Mouse (Mus musculus) embryonic facial prominence, embryonic 12.5 days (tissue): Measurements from ENCODE around the gene Srgap3. TPM values are rescaled to one million over a fixed set of nuclear protein-coding genes. Genes with fewer than 3 reads are reported as not detected.

Experiments used
- ATAC-seq: fragments of 200-750 bp; cut with Nextera tagmentation; 2 replicates; pipeline ENCODE4 v1.8.0; 2017; ENCODE audit not compliant: insufficient number of reproducible peaks, insufficient read depth, low FRiP score, low TSS enrichment
- H3K27ac ChIP-seq: fragments of 300-500 bp; sonication (generic); 2 replicates; pipeline ENCODE4 v1.5.1; 2016; ENCODE audit warnings: mild to moderate bottlenecking
- H3K27me3 ChIP-seq: fragments of 300-500 bp; sonication (generic); 2 replicates; pipeline ENCODE4 v1.6.1; 2016; ENCODE audit warnings: mild to moderate bottlenecking, moderate library complexity
- H3K36me3 ChIP-seq: fragments of 300-500 bp; sonication (generic); 2 replicates; pipeline ENCODE4 v1.6.1; 2016; ENCODE audit warnings: mild to moderate bottlenecking
- H3K4me1 ChIP-seq: fragments of 300-500 bp; sonication (generic); 2 replicates; pipeline ENCODE4 v1.6.1; 2016
- H3K4me2 ChIP-seq: fragments of 300-500 bp; sonication (generic); replicated peaks from 2 replicates; pipeline ENCODE4 v1.6.1; 2016; ENCODE audit warnings: mild to moderate bottlenecking, moderate library complexity
- H3K4me3 ChIP-seq: fragments of 300-500 bp; sonication (generic); 2 replicates; pipeline ENCODE4 v1.5.1; 2016; ENCODE audit warnings: mild to moderate bottlenecking
- H3K9ac ChIP-seq: fragments of 300-500 bp; sonication (generic); 2 replicates; pipeline ENCODE4 v1.6.1; 2016; ENCODE audit warnings: mild to moderate bottlenecking, moderate library complexity
- H3K9me3 ChIP-seq: fragments of 300-500 bp; sonication (generic); 2 replicates; pipeline ENCODE4 v1.6.1; 2016; ENCODE audit warnings: mild to moderate bottlenecking, moderate library complexity
- WGBS: fragments of 180-500 bp; shearing (Covaris S2); methylation state at CpG from one replicate; pipeline ENCODE4 v1.1.7; 2016; 5-methylcytosine and 5-hydroxymethylcytosine counted together
- polyA plus RNA-seq: library from polyadenylated mRNA; unstranded; fragments of >200 nt; fragmentation: Nextera tagmentation; extraction: Ambion mirVana; gene quantifications from 2 replicates; pipeline ENCODE4 v1.2.1, GENCODE M21; 2016

Srgap3 gene
- polyA plus RNA-seq, 1 experiment from 2014 or later = 8.9 TPM

GRCm38 (mm10) chr6:112902791-112903190, 44.3 kb downstream of the Srgap3 start:
- Histone ChIP-seq H3K27ac (no peak overlapping the region), H3K4me3 (no peak overlapping the region), H3K4me2 (no peak overlapping the region)

GRCm38 (mm10) chr6:112900306-112900705, 46.8 kb downstream of the Srgap3 start:
- Histone ChIP-seq H3K4me1 (peaks cover 28% of the 10 kb centered on the region; the same call in 1 of the 2 replicates), H3K27ac (no peak overlapping the region), H3K4me2 (no peak overlapping the region)

More at GRCm38 (mm10) chr6:112902791-112903190, 44.3 kb downstream of the Srgap3 start:
- Histone ChIP-seq H3K9me3 (no peaks in the 10 kb centered on the region), H3K4me1 (peaks cover 25% of the 10 kb centered on the region; the same call in 1 of the 2 replicates), H3K27me3 (no peaks in the 10 kb centered on the region), H3K36me3 (no peaks in the 10 kb centered on the region), H3K9ac (no peak overlapping the region)
- WGBS = 24% methylated on average over 4 of the region's 4 CpGs
- ATAC-seq = no peak

GRCm38 (mm10) chr6:112899711-112900110, 47.4 kb downstream of the Srgap3 start:
- Histone ChIP-seq H3K27ac (no peak overlapping the region), H3K36me3 (no peaks in the 10 kb centered on the region), H3K4me2 (no peak overlapping the region), H3K4me1 (peaks cover 28% of the 10 kb centered on the region; the same call in 1 of the 2 replicates), H3K9me3 (no peaks in the 10 kb centered on the region), H3K4me3 (no peak overlapping the region), H3K27me3 (no peaks in the 10 kb centered on the region), H3K9ac (no peak overlapping the region)
- 25% methylated on average over 1 of the region's 1 CpGs for WGBS
- ATAC-seq = no peak

More at GRCm38 (mm10) chr6:112900306-112900705, 46.8 kb downstream of the Srgap3 start:
- Histone ChIP-seq H3K4me3 (no peak overlapping the region), H3K9me3 (no peaks in the 10 kb centered on the region), H3K9ac (no peak overlapping the region), H3K27me3 (no peaks in the 10 kb centered on the region), H3K36me3 (no peaks in the 10 kb centered on the region)
- WGBS = 56% methylated on average over 6 of the region's 6 CpGs
- ATAC-seq = no peak

GRCm38 (mm10) chr6:112899276-112899675, 47.8 kb downstream of the Srgap3 start:
- Histone ChIP-seq H3K9me3 (no peaks in the 10 kb centered on the region), H3K4me1 (peaks cover 28% of the 10 kb centered on the region; the same call in 1 of the 2 replicates), H3K4me3 (no peak overlapping the region), H3K9ac (no peak overlapping the region), H3K27ac (no peak overlapping the region), H3K27me3 (no peaks in the 10 kb centered on the region), H3K36me3 (no peaks in the 10 kb centered on the region), H3K4me2 (no peak overlapping the region)
- 84% methylated on average over 5 of the region's 5 CpGs for WGBS
- no peak for ATAC-seq

- 79% methylated on average over 4 of the region's 4 CpGs for WGBS
- no peak for ATAC-seq
- no peak overlapping the region for H3K4me3 ChIP-seq
- no peak overlapping the region for H3K9ac ChIP-seq
- H3K27ac ChIP-seq = no peak overlapping the region
- H3K9me3 ChIP-seq = no peaks in the 10 kb centered on the region
- H3K27me3 ChIP-seq = no peaks in the 10 kb centered on the region
- H3K4me1 ChIP-seq = peaks cover 27% of the 10 kb centered on the region; the same call in 1 of the 2 replicates
- no peaks in the 10 kb centered on the region for H3K36me3 ChIP-seq
- H3K4me2 ChIP-seq = no peak overlapping the region
Observed at GRCm38 (mm10) chr6:112898435-112898834, 48.6 kb downstream of the Srgap3 start.

- no peak overlapping the region for H3K4me3 ChIP-seq
- no peaks in the 10 kb centered on the region for H3K36me3 ChIP-seq
- no peak for ATAC-seq
- H3K27me3 ChIP-seq = no peaks in the 10 kb centered on the region
- H3K27ac ChIP-seq = no peak overlapping the region
- H3K4me2 ChIP-seq = no peak overlapping the region
- 58% methylated on average over 11 of the region's 11 CpGs for WGBS
- peaks cover 16% of the 10 kb centered on the region; the same call in 1 of the 2 replicates for H3K4me1 ChIP-seq
- H3K9ac ChIP-seq = no peak overlapping the region
- H3K9me3 ChIP-seq = no peaks in the 10 kb centered on the region
Observed at GRCm38 (mm10) chr6:112896372-112896771, 50.7 kb downstream of the Srgap3 start.

GRCm38 (mm10) chr6:112890331-112890751, 56.7 kb downstream of the Srgap3 start:
- no peaks in the 10 kb centered on the region for H3K9me3 ChIP-seq
- peaks cover 4% of the 10 kb centered on the region for H3K4me1 ChIP-seq
- no peak for ATAC-seq
- no peaks in the 10 kb centered on the region for H3K27me3 ChIP-seq
- no peak overlapping the region for H3K4me3 ChIP-seq
- H3K9ac ChIP-seq = no peak overlapping the region
- H3K36me3 ChIP-seq = no peaks in the 10 kb centered on the region
- WGBS = 73% methylated on average over 2 of the region's 2 CpGs
- H3K4me2 ChIP-seq = no peak overlapping the region
- H3K27ac ChIP-seq = no peak overlapping the region

- H3K9me3 ChIP-seq = no peaks in the 10 kb centered on the region
- H3K4me2 ChIP-seq = no peak overlapping the region
- WGBS = 66% methylated on average over 5 of the region's 5 CpGs
- ATAC-seq = no peak
- H3K27me3 ChIP-seq = no peaks in the 10 kb centered on the region
- no peak overlapping the region for H3K9ac ChIP-seq
- H3K4me1 ChIP-seq = peaks cover 36% of the 10 kb centered on the region
- H3K27ac ChIP-seq = no peak overlapping the region
- no peaks in the 10 kb centered on the region for H3K36me3 ChIP-seq
- H3K4me3 ChIP-seq = no peak overlapping the region
Observed at GRCm38 (mm10) chr6:112883588-112884135, 63.4 kb downstream of the Srgap3 start.

GRCm38 (mm10) chr6:112880048-112880534, 67.0 kb downstream of the Srgap3 start:
- no peaks in the 10 kb centered on the region for H3K9me3 ChIP-seq
- H3K36me3 ChIP-seq = no peaks in the 10 kb centered on the region
- peak; percentile 87 for ATAC-seq
- H3K4me3 ChIP-seq = no peak overlapping the region
- peak overlapping the region; percentile 90 for H3K27ac ChIP-seq
- 9% methylated on average over 5 of the region's 5 CpGs for WGBS
- H3K27me3 ChIP-seq = no peaks in the 10 kb centered on the region
- H3K4me2 ChIP-seq = peak overlapping the region; percentile 14; the same call in 1 of the 2 replicates
- no peak overlapping the region for H3K9ac ChIP-seq
- peaks cover 29% of the 10 kb centered on the region for H3K4me1 ChIP-seq

GRCm38 (mm10) chr6:112879154-112879553, 67.9 kb downstream of the Srgap3 start:
- 79% methylated on average over 5 of the region's 5 CpGs for WGBS

GRCm38 (mm10) chr6:112873089-112873835, 73.8 kb downstream of the Srgap3 start:
- Histone ChIP-seq H3K27ac (no peak overlapping the region), H3K4me3 (no peak overlapping the region), H3K9ac (no peak overlapping the region), H3K27me3 (no peaks in the 10 kb centered on the region), H3K9me3 (no peaks in the 10 kb centered on the region), H3K4me2 (no peak overlapping the region), H3K36me3 (no peaks in the 10 kb centered on the region), H3K4me1 (no peaks in the 10 kb centered on the region)
- ATAC-seq = no peak
- WGBS = 82% methylated on average over 9 of the region's 9 CpGs

More at GRCm38 (mm10) chr6:112879154-112879553, 67.9 kb downstream of the Srgap3 start:
- H3K4me3 ChIP-seq = no peak overlapping the region
- H3K9me3 ChIP-seq = no peaks in the 10 kb centered on the region
- H3K9ac ChIP-seq = no peak overlapping the region
- ATAC-seq = no peak
- no peaks in the 10 kb centered on the region for H3K27me3 ChIP-seq
- no peak overlapping the region for H3K4me2 ChIP-seq
- H3K27ac ChIP-seq = peak overlapping the region; percentile 90; the same call in 1 of the 2 replicates
- H3K36me3 ChIP-seq = no peaks in the 10 kb centered on the region
- peaks cover 26% of the 10 kb centered on the region for H3K4me1 ChIP-seq
